Mouse (Mus musculus) frontal cortex, postnatal 14 days (tissue): ENCODE measurements around the gene Krt13.
A peak's percentile ranks its signal among the peaks of the same experiment; 100 is the strongest.

Source experiments
- DNase-seq, 2 experiments: peaks; one replicate each; pipeline ENCODE4 v3.0.0; 2022; ENCODE audit warnings: low spot score in 2 of 2

Gene Krt13

DNA sequence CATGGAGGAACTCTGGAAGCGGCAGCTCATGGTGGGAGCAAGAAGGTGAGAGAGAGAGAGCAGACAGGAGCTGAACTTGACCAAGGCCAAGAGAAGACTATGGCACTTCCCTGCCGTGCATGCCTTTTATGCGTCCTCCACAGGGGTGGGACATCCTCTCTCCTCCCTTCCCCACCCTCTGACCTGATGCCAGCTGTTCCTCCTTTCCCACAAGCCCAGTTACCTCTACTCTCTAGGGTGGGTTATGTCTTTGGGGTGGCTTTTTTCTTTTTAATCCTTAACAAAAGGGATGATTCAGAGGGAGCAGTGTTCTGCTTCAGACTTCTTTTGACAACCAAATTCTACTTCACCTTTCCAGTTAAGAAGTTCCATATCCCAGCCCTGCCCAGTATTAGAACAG, at the start of gene Krt13:
TSS of gene Krt13 (minus strand) at position 101 of the 400 bp plus-strand sequence.
- DNase-seq: no peak

DNA sequence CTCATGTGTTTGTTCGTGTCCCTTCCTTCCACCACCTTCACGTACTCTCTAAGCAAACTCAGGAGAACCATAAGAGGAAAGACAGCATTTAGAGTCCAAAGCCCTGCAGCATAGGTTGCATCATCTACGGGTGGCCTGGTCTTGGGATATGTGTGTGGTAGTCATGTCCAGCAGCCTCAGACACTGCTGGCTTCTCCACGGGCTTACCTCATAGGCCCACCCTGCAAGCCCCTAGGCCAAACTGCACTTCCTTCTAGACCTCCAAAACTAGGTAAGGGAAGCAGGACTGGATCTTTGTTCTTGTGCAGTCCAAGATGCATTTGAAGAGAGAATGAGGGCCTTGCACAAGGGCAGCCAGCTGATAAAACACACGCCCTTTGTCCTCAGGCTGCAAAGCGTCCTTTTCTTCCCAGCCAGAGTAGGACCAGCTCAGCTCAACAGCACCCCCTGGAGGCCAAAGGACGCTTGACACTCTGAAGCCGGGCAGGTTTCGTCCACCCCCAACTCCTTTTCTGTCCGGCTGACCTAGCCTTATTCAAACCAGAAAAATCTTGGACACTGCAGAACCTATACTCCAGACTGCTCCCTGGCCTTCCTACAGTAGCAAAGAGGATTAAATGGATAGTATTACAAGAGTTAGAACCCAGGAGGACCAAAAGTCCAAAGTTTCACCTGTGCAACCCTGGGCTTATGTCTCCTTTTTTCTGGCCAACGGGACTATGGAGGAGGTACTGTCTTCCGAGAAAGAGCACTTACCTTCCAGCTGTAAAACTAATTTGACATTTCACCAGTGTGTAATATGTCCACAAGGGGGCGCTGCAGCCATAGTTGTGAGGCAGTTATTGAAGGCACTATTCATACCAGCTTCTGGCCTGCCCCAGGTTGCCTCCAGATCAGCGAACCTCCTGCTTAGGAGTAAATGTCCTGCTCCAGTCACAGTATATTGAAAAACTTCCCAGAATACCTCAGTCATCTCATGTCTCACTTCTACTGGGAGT, 47.7 kb upstream of the Krt13 start:
- DNase-seq: peak; percentile 39 to 60

DNA sequence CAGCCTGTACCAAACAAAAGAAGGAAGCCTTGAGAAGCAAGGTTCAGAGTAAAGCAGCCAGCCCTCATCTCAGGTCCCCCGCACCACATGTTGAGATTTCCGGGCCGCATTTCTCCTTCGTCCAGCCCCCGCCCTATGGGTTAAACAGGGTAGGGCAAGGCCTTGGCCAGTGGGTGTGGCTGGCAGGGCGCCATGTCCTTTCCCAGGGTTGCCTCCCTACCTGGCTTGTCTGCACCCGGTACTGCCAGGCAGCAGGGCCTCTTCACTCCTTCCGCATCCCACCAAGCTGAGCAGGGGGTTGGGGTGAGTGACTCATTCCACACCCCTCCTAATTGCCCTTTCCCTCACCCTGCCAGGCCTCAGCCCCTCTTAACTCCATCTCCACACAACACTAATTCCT, 46.7 kb upstream of the Krt13 start:
- DNase-seq: no peak

DNA sequence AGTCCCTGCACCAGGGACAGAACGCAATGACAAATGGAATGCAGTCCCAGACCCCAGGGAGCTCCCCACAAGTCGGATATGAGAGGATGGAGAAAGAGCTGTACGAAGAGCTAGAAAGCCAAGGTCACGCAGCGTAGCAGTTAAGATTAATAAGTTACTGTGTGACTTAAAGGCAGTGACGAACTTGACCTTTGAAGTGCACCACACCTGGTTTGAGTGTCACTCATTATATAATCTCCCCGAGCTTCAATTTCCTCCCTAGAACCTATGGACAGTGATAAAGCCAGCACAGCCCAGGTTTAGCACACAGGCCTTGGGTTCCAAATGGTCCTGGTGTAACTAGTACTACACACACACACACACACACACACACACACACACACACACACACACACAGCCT, 43.0 kb upstream of the Krt13 start:
- DNase-seq: no peak

DNA sequence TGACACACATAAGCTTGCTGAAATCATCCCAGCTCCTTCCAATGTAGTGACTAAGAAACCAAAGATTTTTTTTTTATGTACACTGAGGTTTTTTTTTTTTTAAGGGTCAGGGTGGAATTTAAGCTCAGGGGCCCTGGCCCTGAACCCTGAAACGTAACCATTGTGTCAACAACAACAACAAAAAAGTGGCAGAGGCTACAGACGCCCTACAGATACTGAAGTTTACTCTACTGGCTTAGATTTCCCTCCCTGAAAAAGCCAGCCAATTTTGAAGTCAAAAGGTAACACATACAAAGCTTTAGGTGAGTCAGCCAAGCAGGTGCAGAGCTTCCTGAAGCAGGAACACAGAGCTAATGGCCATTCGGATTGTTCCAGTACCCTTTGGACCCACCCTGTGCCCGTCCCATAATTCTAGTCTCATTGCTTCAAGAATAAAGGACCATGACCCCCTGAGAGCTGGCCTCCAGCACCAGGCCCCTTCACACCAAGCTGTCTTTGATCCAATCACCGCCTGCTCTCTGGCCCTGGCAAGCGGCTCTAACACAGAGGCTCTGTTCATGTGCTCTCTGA, 36.6 kb upstream of the Krt13 start:
- DNase-seq: no peak

DNA sequence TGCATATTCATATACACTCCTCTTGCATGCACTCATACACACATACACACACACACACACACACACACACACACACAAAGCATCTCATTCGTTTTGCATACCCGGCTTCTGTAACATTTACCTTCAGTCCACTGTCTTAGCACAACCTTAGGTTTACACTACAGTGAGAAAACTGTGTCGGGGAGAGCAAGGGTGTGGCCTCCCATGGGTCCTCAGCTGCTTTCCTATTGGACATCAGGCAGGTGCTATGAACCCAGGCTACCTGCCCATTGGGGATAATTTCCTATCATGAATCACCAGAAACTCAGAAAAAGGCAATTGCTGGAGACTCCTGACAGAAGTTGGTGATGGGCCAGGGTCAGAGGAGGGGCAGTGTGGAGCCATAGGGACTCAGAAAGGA, 36.0 kb upstream of the Krt13 start:
- no peak for DNase-seq

DNA sequence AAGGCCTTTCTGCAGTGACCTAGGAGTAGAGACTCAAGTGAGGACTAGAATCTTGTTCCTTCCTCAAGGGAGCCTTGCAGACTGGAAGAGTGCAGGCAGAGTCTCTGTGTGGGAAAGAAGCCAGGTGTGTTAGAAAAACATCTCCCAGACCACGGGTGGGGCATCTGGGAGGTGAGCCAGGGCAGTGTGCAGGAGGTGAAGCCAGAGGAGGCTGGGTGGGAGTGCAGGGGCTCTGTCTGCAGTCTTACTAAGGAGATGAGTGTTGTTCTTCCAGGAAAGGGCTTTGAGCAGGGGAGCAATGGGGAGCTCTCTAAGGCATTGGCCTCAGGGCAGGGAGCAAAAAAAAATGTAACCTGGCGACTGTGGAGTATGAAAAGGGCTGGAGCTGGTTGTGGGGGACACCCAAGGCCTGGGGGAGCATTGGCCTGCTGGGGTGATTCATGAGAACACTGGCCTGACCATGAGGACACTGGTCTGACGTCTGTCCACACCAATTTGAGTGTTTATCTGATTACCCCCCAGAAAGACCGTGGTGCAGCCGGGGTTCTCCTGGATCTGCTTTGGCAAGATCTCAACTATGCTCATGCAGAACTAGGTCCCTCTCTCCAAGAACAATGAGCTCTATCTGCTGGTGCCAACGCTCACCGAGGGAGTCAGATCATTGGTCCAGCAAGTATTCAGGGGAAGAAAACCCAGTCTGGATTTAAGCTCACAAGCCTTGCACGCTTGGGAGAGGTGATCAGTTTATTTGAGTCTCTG, 34.3 kb upstream of the Krt13 start:
- no peak for DNase-seq

DNA sequence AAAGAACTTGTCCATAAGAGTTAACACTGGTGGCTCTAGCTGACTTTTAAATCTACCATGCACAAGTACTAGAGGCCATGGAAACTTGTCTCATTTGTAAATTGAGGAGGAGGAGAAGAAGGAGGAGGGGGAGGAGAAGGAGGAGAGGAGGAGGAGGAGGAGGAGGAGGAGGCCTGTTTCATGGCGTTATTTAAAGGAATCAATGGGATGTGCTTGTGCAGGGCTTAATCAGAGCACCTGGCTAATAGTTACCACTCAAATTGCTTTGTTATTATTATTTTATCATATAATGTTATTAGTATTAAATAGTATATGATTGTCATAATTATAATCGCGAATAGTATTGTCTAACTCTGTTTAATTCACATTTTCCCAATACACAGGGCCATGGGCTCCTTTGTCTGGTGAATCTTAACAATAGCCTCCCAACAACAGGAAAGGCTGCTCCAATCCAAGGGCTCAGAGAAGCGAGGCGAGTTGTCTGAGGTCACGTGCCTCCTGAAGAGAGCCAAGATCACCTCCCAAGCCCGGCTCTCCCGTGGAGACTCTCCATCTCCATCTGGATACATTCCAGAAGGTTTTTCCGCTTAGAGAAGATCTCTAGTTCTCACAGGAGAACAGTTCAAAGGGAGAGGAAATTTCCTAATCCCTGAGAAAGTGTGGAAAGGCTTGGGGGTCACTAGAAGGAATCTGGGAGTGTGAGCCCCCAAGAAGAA, 27.4 kb upstream of the Krt13 start, which contains the start of gene Krt19:
TSS of gene Krt19 (minus strand) at position 51 of the 716 bp plus-strand sequence.
- DNase-seq: no peak

DNA sequence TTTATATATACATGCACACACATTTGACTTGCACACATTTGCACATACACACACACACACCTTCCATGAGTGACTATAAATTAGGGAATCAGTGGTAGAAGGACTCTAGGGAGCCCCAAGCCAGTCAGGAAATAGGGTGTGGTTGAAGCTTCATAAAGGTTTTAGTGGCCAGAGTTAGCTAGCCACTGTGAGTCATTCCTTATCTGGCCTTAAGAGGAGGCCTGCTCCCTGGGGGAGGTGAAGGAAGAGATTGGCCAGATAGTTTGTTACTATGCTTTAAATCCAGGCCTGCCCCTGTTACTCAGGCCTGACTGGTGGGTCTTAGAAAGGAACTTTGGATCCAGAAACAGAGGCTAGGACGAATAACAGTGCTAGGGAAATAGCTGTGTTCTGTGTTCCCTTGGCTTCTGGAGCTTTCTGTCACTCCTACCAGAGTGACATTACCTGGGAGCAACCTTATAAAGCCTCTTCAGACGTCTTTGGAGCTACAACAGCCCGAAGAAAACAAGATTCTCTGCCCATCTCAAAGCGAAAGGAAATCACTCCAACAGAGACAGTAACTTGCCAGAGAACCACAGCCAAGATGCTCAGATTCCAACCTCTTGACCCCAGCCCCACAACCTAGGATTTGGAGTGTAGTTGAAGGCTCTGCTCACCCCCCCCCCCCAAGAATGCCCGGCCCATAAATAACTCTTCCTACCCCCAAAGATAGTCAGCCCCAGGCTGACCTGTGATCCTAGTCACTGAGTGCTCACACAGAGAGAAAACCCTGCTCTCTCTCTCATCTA, 26.4 kb upstream of the Krt13 start:
- no peak for DNase-seq

DNA sequence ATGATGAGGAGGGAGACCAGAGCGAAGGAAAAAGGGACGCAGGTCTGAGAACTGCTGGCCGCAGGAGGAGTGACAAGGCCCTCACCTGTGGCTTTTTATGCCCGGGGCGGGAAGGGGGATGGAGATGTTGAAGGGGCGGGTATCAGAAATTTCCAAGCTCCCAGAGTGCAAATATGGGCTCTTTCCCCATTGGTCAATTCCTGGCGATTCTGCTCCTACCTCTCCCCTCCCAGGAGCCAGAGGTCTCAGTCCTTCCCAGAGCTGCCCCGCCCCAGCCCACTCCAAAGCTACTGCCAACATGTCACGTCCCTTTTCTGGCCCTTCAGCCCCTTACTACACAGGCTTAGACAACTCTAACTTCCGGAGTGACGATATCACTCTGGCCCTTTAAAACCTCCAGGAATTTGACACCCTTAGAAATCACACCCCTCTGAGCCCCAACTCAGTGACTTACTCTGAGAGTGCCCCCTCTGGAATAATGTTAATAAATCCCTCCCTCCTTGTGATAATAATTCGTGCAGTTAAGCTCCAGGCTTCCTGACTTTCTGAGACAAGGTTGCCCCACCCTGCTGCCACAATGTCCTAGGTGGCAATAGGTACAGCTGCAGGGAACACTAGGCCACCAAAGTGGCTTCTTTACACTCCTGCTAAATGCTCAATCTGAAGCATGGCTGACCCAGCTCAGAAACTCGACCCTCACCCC, 24.6 kb upstream of the Krt13 start:
- DNase-seq: no peak

DNA sequence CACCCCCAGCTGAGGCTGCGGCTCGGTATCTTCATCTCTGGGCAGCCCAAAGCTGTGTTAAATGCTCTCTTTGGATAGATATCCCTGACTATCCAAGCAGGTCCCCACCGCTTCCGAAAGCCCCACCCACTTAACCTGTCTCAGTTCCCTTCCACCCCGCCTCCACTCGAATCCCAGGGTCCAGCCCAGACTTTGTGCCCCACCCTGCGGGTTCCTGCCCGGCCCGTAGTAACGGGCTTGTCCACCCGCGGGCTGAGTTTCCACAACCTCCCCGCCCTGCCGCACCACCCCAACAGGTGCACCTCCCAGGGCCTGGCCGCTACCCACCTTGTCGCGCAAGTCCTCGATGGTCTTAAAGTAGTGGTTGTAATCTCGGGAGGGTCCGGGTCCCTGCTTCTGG, 23.7 kb upstream of the Krt13 start:
- no peak for DNase-seq

DNA sequence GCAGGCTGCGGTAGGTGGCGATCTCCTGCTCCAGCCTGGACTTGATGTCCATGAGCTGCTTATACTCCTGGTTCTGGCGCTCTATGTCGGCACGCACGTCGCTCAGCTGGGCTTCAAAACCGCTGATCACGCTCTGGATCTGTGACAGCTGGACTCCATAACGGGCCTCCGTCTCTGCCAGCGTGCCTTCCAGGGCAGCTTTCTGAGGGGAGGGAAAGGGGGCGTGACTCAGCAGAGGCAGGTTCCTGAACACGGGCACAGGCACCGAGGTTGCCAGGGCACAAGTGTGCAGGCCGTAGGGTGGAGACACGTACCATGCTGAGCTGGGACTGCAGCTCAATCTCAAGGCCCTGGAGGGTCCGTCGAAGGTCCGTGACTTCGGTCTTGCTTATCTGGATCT, 19.6 kb upstream of the Krt13 start:
- DNase-seq: no peak

DNA sequence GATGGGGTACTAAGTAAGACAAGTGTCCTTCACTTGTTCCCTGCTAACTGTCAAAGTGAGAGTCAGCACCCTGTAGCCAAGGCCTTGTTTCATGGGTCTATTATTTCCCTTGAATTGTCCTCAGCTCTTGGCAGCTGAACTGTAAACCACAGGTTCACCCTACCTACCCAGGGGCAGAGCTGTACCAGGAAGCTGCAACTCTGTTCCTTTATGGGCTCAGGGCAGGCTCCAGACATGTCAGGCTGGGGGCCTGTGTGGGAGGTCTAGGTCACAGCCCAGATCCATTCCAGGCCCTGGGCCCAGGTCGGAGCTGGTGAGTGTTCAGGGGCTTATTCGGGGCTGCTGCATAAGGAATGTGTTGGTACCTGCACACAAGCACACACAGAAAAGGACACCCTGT, 18.0 kb upstream of the Krt13 start:
- no peak for DNase-seq

DNA sequence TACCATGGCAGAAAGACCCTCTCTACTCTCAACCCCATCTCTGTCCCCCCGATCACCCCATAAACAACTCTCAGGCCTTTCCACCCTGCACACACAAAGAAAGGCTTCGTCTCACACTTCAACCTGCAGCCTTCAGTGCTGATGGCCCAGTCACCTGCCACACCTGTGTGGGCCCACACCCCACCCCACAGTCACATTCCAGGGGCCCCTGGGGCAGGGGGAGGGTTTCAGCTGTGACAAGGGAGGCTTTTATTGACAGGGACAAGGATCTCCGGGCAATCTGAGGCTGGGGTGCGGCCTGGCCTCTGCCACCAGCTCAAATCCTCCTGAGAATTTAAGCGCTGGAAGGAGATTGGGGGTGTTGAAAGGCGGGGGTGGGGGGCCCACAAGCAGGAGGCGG, 17.4 kb upstream of the Krt13 start:
- no peak for DNase-seq

DNA sequence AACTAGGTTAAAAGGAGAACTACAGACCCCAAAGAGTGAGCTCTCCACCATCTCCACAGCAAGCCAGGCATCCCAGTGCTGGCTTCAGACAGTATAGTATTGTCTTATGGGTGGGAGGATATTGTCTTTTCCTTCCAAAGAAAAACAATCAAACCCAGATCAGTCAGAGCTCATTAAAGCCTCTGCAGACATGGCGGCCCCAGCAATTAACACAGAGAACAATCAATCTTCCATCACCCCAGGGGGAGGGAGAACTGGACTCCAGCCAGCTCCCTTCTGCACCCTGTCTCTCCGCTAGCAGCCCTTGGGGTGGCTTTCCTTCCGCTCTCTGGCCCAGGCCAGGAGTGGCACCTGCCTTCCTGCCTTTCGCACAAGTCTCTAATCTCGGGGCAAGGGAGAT, 16.3 kb upstream of the Krt13 start:
- no peak for DNase-seq

DNA sequence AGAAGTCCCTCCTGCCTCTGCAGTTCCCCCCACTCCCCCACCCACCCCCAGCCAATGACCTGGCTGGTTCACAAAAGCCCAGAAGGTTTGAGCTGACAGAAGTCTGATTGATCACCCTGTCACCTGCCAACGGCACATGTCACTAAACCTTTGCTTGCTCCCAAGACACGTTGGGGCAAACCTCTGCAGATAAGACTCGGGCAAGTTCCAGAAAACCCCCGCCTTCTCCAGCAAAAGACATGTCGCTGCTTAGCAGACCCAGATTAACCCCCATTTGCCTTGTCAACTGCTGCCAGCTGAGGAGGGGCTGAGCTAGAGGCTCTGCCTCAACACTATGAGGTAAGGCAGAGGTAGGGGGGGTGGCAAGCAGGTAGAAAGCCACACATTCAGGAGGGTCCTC, 15.2 kb upstream of the Krt13 start:
- no peak for DNase-seq

DNA sequence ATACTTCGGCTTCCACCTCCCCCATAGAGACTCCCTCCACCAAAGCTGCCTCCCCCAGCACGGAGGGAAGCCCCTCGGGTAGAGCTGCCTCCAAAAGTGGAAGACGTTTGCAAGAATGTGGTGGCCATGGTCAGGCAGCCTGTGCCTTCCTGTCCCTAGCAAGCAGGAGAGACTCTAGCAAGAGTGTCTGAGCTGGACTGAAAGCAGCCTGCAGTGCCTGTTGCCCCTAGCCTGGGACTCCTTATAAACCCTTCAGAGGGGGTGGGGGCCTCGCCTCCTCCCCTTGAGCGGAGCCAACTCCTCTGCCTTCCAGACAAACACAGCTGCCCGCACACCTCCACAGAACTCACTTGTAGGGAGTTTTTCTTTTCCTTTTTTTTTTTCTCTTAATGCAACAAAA, 14.4 kb upstream of the Krt13 start, which contains the start of gene Krt15:
TSS of gene Krt15 (minus strand) at position 198 of the 400 bp plus-strand sequence.
- DNase-seq: no peak

DNA sequence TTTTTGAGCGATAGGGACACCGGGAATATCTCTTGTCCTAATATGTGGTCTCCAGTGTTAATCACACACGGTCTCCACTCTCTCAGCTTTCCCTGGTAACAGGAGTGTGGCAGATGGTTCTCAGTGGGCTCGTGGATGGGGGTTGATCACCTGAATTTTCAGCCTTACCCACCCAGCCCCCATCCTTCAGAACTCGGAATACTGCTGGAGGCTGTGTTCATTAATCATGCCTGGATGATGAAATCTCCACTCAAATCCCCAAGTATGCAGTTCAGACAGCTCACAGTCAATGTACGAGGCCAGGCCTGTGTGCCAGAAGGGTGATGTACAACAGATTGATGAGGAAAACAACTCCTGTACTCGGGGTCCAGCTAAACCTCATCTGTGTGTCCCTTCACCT, 3.5 kb upstream of the Krt13 start:
- no peak for DNase-seq

DNA sequence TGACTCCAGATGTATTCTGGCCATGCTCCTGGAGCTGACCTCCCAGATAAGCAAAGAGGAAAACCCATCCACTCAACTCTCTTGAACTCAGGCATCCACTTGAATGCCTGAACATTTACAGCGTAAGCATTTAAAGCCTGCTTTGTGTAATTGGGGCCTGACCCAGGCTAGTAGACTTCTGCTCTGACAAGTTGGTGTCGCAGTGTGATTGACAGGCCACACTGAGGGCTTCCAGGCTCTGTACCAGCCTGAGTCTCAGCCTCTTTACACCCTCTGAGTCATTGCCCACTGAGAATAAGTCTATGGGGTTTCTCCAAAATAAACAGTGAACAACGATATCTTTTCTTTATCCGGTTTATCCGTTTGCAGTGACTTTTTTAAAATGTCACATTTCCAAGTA, 1.0 kb downstream of the Krt13 start:
- no peak for DNase-seq

DNA sequence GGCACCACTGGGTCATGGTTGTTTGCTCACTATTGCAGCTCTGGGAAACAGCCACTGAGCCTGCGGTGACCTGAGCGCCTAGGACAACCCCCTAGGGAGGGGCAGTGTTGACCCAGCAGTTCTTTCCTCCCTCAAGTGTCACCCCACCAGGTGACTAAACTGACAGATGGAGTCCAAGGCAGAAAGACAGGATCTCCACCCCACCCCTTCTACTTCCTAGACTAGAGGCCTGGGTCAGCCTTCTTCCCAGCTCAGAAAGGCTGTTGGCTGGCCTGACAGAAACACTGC, 7.7 kb downstream of the Krt13 start:
- no peak for DNase-seq
